Mouse (Mus musculus) cerebellum, postnatal 10 days (tissue): ENCODE data around the gene Tex21.

Experiments used
- DNase-seq, 2 experiments: peaks; one replicate each; pipeline ENCODE4 v3.0.0; 2021; ENCODE audit warnings: mixed read lengths in 2 of 2

The Tex21 gene

GRCm38 (mm10) chr12:76194526-76194925 is 52.0 kb downstream of the Tex21 start:
- no peak for DNase-seq

GRCm38 (mm10) chr12:76190940-76191339 is 55.6 kb downstream of the Tex21 start:
- DNase-seq = peak; percentile 46 to 75

- peak; percentile 69 to 74 for DNase-seq
Observed at GRCm38 (mm10) chr12:76187849-76188248, 58.7 kb downstream of the Tex21 start.

GRCm38 (mm10) chr12:76186473-76186872 is 60.1 kb downstream of the Tex21 start:
- no peak for DNase-seq

GRCm38 (mm10) chr12:76185167-76185816 is 61.3 kb downstream of the Tex21 start:
- DNase-seq = no peak

- no peak for DNase-seq
Observed at GRCm38 (mm10) chr12:76184271-76184670, 62.3 kb downstream of the Tex21 start.

- no peak for DNase-seq
Observed at GRCm38 (mm10) chr12:76182831-76183230, 63.7 kb downstream of the Tex21 start.

- no peak for DNase-seq
Observed at GRCm38 (mm10) chr12:76181471-76181870, 65.1 kb downstream of the Tex21 start.

- DNase-seq = no peak
Observed at GRCm38 (mm10) chr12:76180442-76180841, 66.1 kb downstream of the Tex21 start.

GRCm38 (mm10) chr12:76179527-76179926 is 67.0 kb downstream of the Tex21 start:
- DNase-seq = no peak

- DNase-seq = no peak
Observed at GRCm38 (mm10) chr12:76179051-76179450, 67.5 kb downstream of the Tex21 start.

- DNase-seq = peak; percentile 92 to 93
Observed at GRCm38 (mm10) chr12:76177864-76178518, 68.6 kb downstream of the Tex21 start.

GRCm38 (mm10) chr12:76177000-76177863 is 69.3 kb downstream of the Tex21 start, which contains the start of gene Esr2:
Esr2 (minus strand) TSS chr12:76177259.
- DNase-seq = peak; percentile 59 to 65

GRCm38 (mm10) chr12:76165641-76166040 is 80.9 kb downstream of the Tex21 start:
- DNase-seq = no peak

GRCm38 (mm10) chr12:76152389-76152788 is 94.2 kb downstream of the Tex21 start:
- peak; percentile 74 to 79 for DNase-seq
